Mouse (Mus musculus) embryo, embryonic 9.5 days (tissue): ENCODE results near the gene Rgl1.

Source experiments
- DNase-seq: peaks from one replicate; pipeline ENCODE4 v3.0.0-alpha.2; 2017; ENCODE audit errors: extremely low spot score

The Rgl1 gene

GRCm38 (mm10) chr1:152615987-152616776 lies 150.0 kb downstream of the Rgl1 start:
- DNase-seq, result no peak

- DNase-seq, result no peak
These were observed 151.3 kb downstream of the Rgl1 start for GRCm38 (mm10) chr1:152614743-152615380.

- no peak for DNase-seq
These were observed 152.8 kb downstream of the Rgl1 start for GRCm38 (mm10) chr1:152613158-152613857.

- DNase-seq, result no peak
These were observed 153.5 kb downstream of the Rgl1 start for GRCm38 (mm10) chr1:152612535-152613157.

- DNase-seq, result no peak
These were observed 156.6 kb downstream of the Rgl1 start for GRCm38 (mm10) chr1:152609547-152609946.

GRCm38 (mm10) chr1:152609006-152609405 lies 157.1 kb downstream of the Rgl1 start:
- no peak for DNase-seq

GRCm38 (mm10) chr1:152607765-152608164 lies 158.4 kb downstream of the Rgl1 start:
- DNase-seq, result no peak

- DNase-seq, result no peak
These were observed 159.4 kb downstream of the Rgl1 start for GRCm38 (mm10) chr1:152606727-152607126.

GRCm38 (mm10) chr1:152605895-152606625 lies 160.1 kb downstream of the Rgl1 start:
- no peak for DNase-seq

GRCm38 (mm10) chr1:152604147-152604546 lies 162.0 kb downstream of the Rgl1 start:
- DNase-seq, result no peak

- no peak for DNase-seq
These were observed 162.5 kb downstream of the Rgl1 start for GRCm38 (mm10) chr1:152603628-152604027.

- DNase-seq, result no peak
These were observed 165.7 kb downstream of the Rgl1 start for GRCm38 (mm10) chr1:152600494-152600893.

GRCm38 (mm10) chr1:152599347-152599746 lies 166.8 kb downstream of the Rgl1 start:
- DNase-seq, result no peak

GRCm38 (mm10) chr1:152594690-152595089 lies 171.5 kb downstream of the Rgl1 start:
- DNase-seq, result no peak

- DNase-seq, result no peak
These were observed 172.2 kb downstream of the Rgl1 start for GRCm38 (mm10) chr1:152593831-152594549.

GRCm38 (mm10) chr1:152593382-152593781 lies 172.8 kb downstream of the Rgl1 start:
- no peak for DNase-seq

GRCm38 (mm10) chr1:152592609-152593008 lies 173.5 kb downstream of the Rgl1 start:
- no peak for DNase-seq

- no peak for DNase-seq
These were observed 174.2 kb downstream of the Rgl1 start for GRCm38 (mm10) chr1:152591746-152592498.

- no peak for DNase-seq
These were observed 175.8 kb downstream of the Rgl1 start for GRCm38 (mm10) chr1:152590321-152590720.

GRCm38 (mm10) chr1:152589331-152589935 lies 176.7 kb downstream of the Rgl1 start:
- DNase-seq, result no peak
